In the genomic region with DNA sequence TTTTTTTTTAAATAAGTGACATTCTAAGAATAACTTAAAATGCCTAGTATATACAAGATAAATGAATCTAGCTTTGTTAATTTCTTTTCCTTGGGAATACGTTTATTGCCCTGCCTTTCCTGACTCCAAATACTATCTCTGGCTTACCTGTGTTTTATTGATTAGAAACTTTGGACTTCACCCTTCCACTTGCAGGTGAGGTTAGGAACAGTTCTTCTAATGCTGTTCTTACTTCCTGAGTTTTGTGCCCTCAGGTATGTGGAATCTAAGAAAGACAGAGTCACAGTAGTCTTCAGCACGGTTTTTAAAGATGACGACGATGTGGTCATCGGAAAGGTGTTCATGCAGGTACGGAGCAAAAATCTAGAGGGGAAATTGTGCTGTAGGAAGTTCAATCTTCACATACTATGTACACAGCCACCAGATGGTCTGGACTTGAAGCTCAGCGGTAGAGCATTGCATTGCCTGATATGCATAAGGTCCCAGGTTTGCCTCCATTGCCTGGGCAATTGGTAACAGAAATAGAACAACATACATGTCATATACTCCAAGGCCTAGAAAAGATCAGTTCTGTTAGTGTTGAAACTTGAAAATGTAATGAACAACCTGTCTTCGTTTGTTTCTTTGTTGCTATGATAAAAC, we compare ENCODE assay signal across 25 mouse cellular contexts. TPM values are rescaled to one million over a fixed set of nuclear protein-coding genes. Genes with fewer than 3 reads are reported as not detected.
"Had no signal": no experiment of that assay in that cellular context is flagged by ENCODE, and none has a peak within 500 bp of the region (broad histone marks: within the 10 kb centered on the region; RNA-seq: fewer than 3 reads in every experiment).

No protein-coding gene starts in this region.

- H3K9ac ChIP-seq: limb, embryonic 13.5 days; liver, embryonic 12.5 days; liver, embryonic 15.5 days; lung, embryonic 15.5 days; midbrain, embryonic 13.5 days; neural tube, embryonic 12.5 days; neural tube, embryonic 15.5 days had no signal

- H3K27me3 ChIP-seq: limb, embryonic 13.5 days; liver, embryonic 12.5 days; liver, embryonic 15.5 days; lung, embryonic 15.5 days; megakaryocyte, embryonic 14.5 days; midbrain, embryonic 13.5 days; neural tube, embryonic 12.5 days; neural tube, embryonic 15.5 days had no signal

- DNase-seq: kidney, adult 2 months; kidney, postnatal 25 days; liver; lung, adult 18-20 months; lung, postnatal 10 days; lung, postnatal 36 days; retina, postnatal 1 day; right cerebral cortex, postnatal 25 days; thymus, adult 18-20 months; thymus, postnatal 36 days had no signal

- H3K4me3 ChIP-seq: limb, embryonic 10.5 days; limb, embryonic 13.5 days; liver, embryonic 12.5 days; liver, embryonic 15.5 days; lung, embryonic 15.5 days; megakaryocyte, embryonic 14.5 days; midbrain, embryonic 10.5 days; midbrain, embryonic 13.5 days; neural tube, embryonic 12.5 days; neural tube, embryonic 15.5 days had no signal

- H3K27ac ChIP-seq: kidney, postnatal 0 days; limb, embryonic 10.5 days; limb, embryonic 13.5 days; liver, embryonic 12.5 days; liver, embryonic 15.5 days; lung, embryonic 15.5 days; midbrain, embryonic 10.5 days; midbrain, embryonic 13.5 days; neural tube, embryonic 12.5 days; neural tube, embryonic 15.5 days had no signal

- H3K4me2 ChIP-seq: limb, embryonic 13.5 days; liver, embryonic 12.5 days; liver, embryonic 15.5 days; lung, embryonic 15.5 days; midbrain, embryonic 13.5 days; neural tube, embryonic 12.5 days; neural tube, embryonic 15.5 days had no signal

- H3K4me1 ChIP-seq: limb, embryonic 10.5 days; limb, embryonic 13.5 days; liver, embryonic 15.5 days; lung, embryonic 15.5 days; midbrain, embryonic 10.5 days; midbrain, embryonic 13.5 days; neural tube, embryonic 12.5 days; neural tube, embryonic 15.5 days had no signal

- H3K9me3 ChIP-seq: limb, embryonic 10.5 days; limb, embryonic 13.5 days; liver, embryonic 12.5 days; liver, embryonic 15.5 days; lung, embryonic 15.5 days; megakaryocyte, embryonic 14.5 days; midbrain, embryonic 10.5 days; midbrain, embryonic 13.5 days; neural tube, embryonic 12.5 days; neural tube, embryonic 15.5 days had no signal

- ATAC-seq: liver, embryonic 12.5 days; midbrain, embryonic 13.5 days had no signal

RNA-seq across cellular contexts. Expression of a gene that starts 22.5 kb away (rescaled TPM):
- total RNA-seq: layer of hippocampus, adult 8-10 months; layer of hippocampus, postnatal 14 days; left cerebral cortex, adult 8-10 months; left cerebral cortex, postnatal 14 days had no signal
- polyA plus RNA-seq: neural tube, embryonic 12.5 days; neural tube, embryonic 15.5 days had no signal
